Mouse (Mus musculus): ENCODE data around the gene 2810459M11Rik. TPM values are rescaled to one million over a fixed set of nuclear protein-coding genes. Genes with fewer than 3 reads are reported as not detected.

The 2810459M11Rik gene
- total and polyA plus RNA-seq, 2 experiments = 39.0 to 66.2 TPM

GRCm38 (mm10) chr1:86046833-86047563, 1.3 kb downstream of the 2810459M11Rik start:
- Histone ChIP-seq H3K9ac (ENCODE audit: low read depth, low read length) (peak overlapping the region; percentile 99), H3K79me2 (ENCODE audit: control insufficient read depth, insufficient read depth, low read length) (peaks cover 22% of the 10 kb centered on the region), H3K27ac (replicated peaks; ENCODE audit: insufficient read depth, low read depth, low read length) (peak overlapping the region; percentile 99), H3K36me3 (ENCODE audit: control insufficient read depth, insufficient read depth, low read length) (peaks cover 11% of the 10 kb centered on the region; the same call in 1 of the 2 replicates), H3K27me3 (ENCODE audit: control insufficient read depth, insufficient read depth, low read length) (no peaks in the 10 kb centered on the region), H3K4me1 (ENCODE audit: control insufficient read depth, insufficient read depth, low read length) (peaks cover 13% of the 10 kb centered on the region; the same call in 1 of the 2 replicates), H3K4me3 (ENCODE audit: insufficient read depth, low read depth, low read length) (peak overlapping the region; percentile 83)
- 7% methylated on average over 24 of the region's 24 CpGs for WGBS
- DNase-seq (ENCODE audit: extremely low read depth, low read depth, low spot score) = peak; percentile 92
- TF ChIP-seq POLR2A (IDR thresholded peaks at IDR 0.05; ENCODE audit: extremely low read depth, insufficient read depth, low read length) = 0 out of 2 replicates have a peak, but pooled peaks have one; percentile 13
- no peak for TF ChIP-seq CTCF (IDR thresholded peaks at IDR 0.05; ENCODE audit: low read depth, low read length)

- Histone ChIP-seq H3K9ac (ENCODE audit: low read depth, low read length) (peak overlapping the region; percentile 12; the same call in 1 of the 2 replicates), H3K4me1 (ENCODE audit: control insufficient read depth, insufficient read depth, low read length) (peaks cover 18% of the 10 kb centered on the region), H3K4me3 (ENCODE audit: insufficient read depth, low read depth, low read length) (no peak overlapping the region), H3K79me2 (ENCODE audit: control insufficient read depth, insufficient read depth, low read length) (peaks cover 17% of the 10 kb centered on the region), H3K27me3 (ENCODE audit: control insufficient read depth, insufficient read depth, low read length) (no peaks in the 10 kb centered on the region), H3K36me3 (ENCODE audit: control insufficient read depth, insufficient read depth, low read length) (peaks cover 16% of the 10 kb centered on the region), H3K27ac (replicated peaks; ENCODE audit: insufficient read depth, low read depth, low read length) (peak overlapping the region; percentile 99)
- DNase-seq (ENCODE audit: extremely low read depth, low read depth, low spot score) = no peak
- 45% methylated on average over 4 of the region's 4 CpGs for WGBS
- TF ChIP-seq CTCF (IDR thresholded peaks at IDR 0.05; ENCODE audit: low read depth, low read length) (no peak), POLR2A (IDR thresholded peaks at IDR 0.05; ENCODE audit: extremely low read depth, insufficient read depth, low read length) (no peak)
Observed at GRCm38 (mm10) chr1:86048231-86048630, 2.6 kb downstream of the 2810459M11Rik start.

- Histone ChIP-seq H3K9ac (ENCODE audit: low read depth, low read length) (no peak overlapping the region), H3K79me2 (ENCODE audit: control insufficient read depth, insufficient read depth, low read length) (peaks cover 17% of the 10 kb centered on the region), H3K27me3 (ENCODE audit: control insufficient read depth, insufficient read depth, low read length) (no peaks in the 10 kb centered on the region), H3K36me3 (ENCODE audit: control insufficient read depth, insufficient read depth, low read length) (peaks cover 18% of the 10 kb centered on the region), H3K4me3 (ENCODE audit: insufficient read depth, low read depth, low read length) (no peak overlapping the region), H3K4me1 (ENCODE audit: control insufficient read depth, insufficient read depth, low read length) (peaks cover 18% of the 10 kb centered on the region), H3K27ac (replicated peaks; ENCODE audit: insufficient read depth, low read depth, low read length) (peak overlapping the region; percentile 99)
- WGBS = 90% methylated on average over 3 of the region's 3 CpGs
- no peak for DNase-seq (ENCODE audit: extremely low read depth, low read depth, low spot score)
- TF ChIP-seq POLR2A (IDR thresholded peaks at IDR 0.05; ENCODE audit: extremely low read depth, insufficient read depth, low read length) = no peak
Observed at GRCm38 (mm10) chr1:86048744-86049143, 3.1 kb downstream of the 2810459M11Rik start.

- DNase-seq (ENCODE audit: extremely low read depth, low read depth, low spot score) = peak; percentile 88
- TF ChIP-seq POLR2A (IDR thresholded peaks at IDR 0.05; ENCODE audit: extremely low read depth, insufficient read depth, low read length) = no peak
- no peak for TF ChIP-seq CTCF (IDR thresholded peaks at IDR 0.05; ENCODE audit: low read depth, low read length)
- Histone ChIP-seq H3K27me3 (ENCODE audit: control insufficient read depth, insufficient read depth, low read length) (no peaks in the 10 kb centered on the region), H3K27ac (replicated peaks; ENCODE audit: insufficient read depth, low read depth, low read length) (peak overlapping the region; percentile 89), H3K9ac (ENCODE audit: low read depth, low read length) (peak overlapping the region; percentile 44), H3K4me1 (ENCODE audit: control insufficient read depth, insufficient read depth, low read length) (peaks cover 37% of the 10 kb centered on the region), H3K36me3 (ENCODE audit: control insufficient read depth, insufficient read depth, low read length) (peaks cover 28% of the 10 kb centered on the region), H3K4me3 (ENCODE audit: insufficient read depth, low read depth, low read length) (no peak overlapping the region), H3K79me2 (ENCODE audit: control insufficient read depth, insufficient read depth, low read length) (peaks cover 6% of the 10 kb centered on the region)
- 21% methylated on average over 12 of the region's 12 CpGs for WGBS
Observed at GRCm38 (mm10) chr1:86053198-86053921, 7.7 kb downstream of the 2810459M11Rik start.

GRCm38 (mm10) chr1:86054943-86055342, 9.3 kb downstream of the 2810459M11Rik start:
- peak overlapping the region; percentile 97 for H3K27ac ChIP-seq (replicated peaks; ENCODE audit: insufficient read depth, low read depth, low read length)
- no peaks in the 10 kb centered on the region for H3K27me3 ChIP-seq (ENCODE audit: control insufficient read depth, insufficient read depth, low read length)
- H3K9ac ChIP-seq (ENCODE audit: low read depth, low read length) = peak overlapping the region; percentile 50; the same call in 1 of the 2 replicates
- H3K79me2 ChIP-seq (ENCODE audit: control insufficient read depth, insufficient read depth, low read length) = no peaks in the 10 kb centered on the region; the same call in 1 of the 2 replicates
- no peak overlapping the region for H3K4me3 ChIP-seq (ENCODE audit: insufficient read depth, low read depth, low read length)
- TF ChIP-seq CTCF (IDR thresholded peaks at IDR 0.05; ENCODE audit: low read depth, low read length) (no peak), POLR2A (IDR thresholded peaks at IDR 0.05; ENCODE audit: extremely low read depth, insufficient read depth, low read length) (no peak)
- H3K36me3 ChIP-seq (ENCODE audit: control insufficient read depth, insufficient read depth, low read length) = peaks cover 22% of the 10 kb centered on the region
- 37% methylated on average over 3 of the region's 3 CpGs for WGBS
- peak; percentile 46 for DNase-seq (ENCODE audit: extremely low read depth, low read depth, low spot score)
- peaks cover 39% of the 10 kb centered on the region for H3K4me1 ChIP-seq (ENCODE audit: control insufficient read depth, insufficient read depth, low read length)
